Mouse (Mus musculus) limb, embryonic 12.5 days (tissue): ENCODE results near the gene Psme1. TPM values are rescaled to one million over a fixed set of nuclear protein-coding genes. Genes with fewer than 3 reads are reported as not detected.

Experiments
- ATAC-seq: fragments of 200-750 bp; cut with Nextera tagmentation; 2 replicates; pipeline ENCODE4 v1.8.0; 2017; ENCODE audit warnings: low read depth, moderate TSS enrichment; ENCODE audit not compliant: insufficient number of reproducible peaks, insufficient read depth, low FRiP score, low TSS enrichment
- H3K27ac ChIP-seq: fragments of 300-500 bp; sonication (generic); 2 replicates; pipeline ENCODE4 v1.5.1; 2016; ENCODE audit warnings: mild to moderate bottlenecking, moderate library complexity
- H3K27me3 ChIP-seq: fragments of 300-500 bp; sonication (generic); 2 replicates; pipeline ENCODE4 v1.6.1; 2016; ENCODE audit warnings: mild to moderate bottlenecking, moderate library complexity
- H3K36me3 ChIP-seq: fragments of 300-500 bp; sonication (generic); 2 replicates; pipeline ENCODE4 v1.6.1; 2016; ENCODE audit warnings: mild to moderate bottlenecking, moderate library complexity
- H3K4me1 ChIP-seq: fragments of 300-500 bp; sonication (generic); replicated peaks from 2 replicates; pipeline ENCODE4 v1.6.1; 2016
- H3K4me2 ChIP-seq: fragments of 300-500 bp; sonication (generic); 2 replicates; pipeline ENCODE4 v1.6.1; 2016; ENCODE audit warnings: mild to moderate bottlenecking, moderate library complexity
- H3K4me3 ChIP-seq: fragments of 300-500 bp; sonication (generic); replicated peaks from 2 replicates; pipeline ENCODE4 v1.5.1; 2016; ENCODE audit warnings: mild to moderate bottlenecking
- H3K9ac ChIP-seq: fragments of 300-500 bp; sonication (generic); replicated peaks from 2 replicates; pipeline ENCODE4 v1.6.1; 2016; ENCODE audit warnings: mild to moderate bottlenecking, moderate library complexity
- H3K9me3 ChIP-seq: fragments of 300-500 bp; sonication (generic); 2 replicates; pipeline ENCODE4 v1.6.1; 2016; ENCODE audit warnings: mild to moderate bottlenecking, moderate library complexity
- WGBS: fragments of 180-500 bp; shearing (Covaris S2); methylation state at CpG from one replicate; pipeline ENCODE4 v1.1.7; 2016; 5-methylcytosine and 5-hydroxymethylcytosine counted together
- polyA plus RNA-seq: library from polyadenylated mRNA; unstranded; fragments of >200 nt; fragmentation: Nextera tagmentation; extraction: Ambion mirVana; gene quantifications from 2 replicates; pipeline ENCODE4 v1.2.1, GENCODE M21; 2016

The Psme1 gene
- polyA plus RNA-seq, 1 experiment from 2014 or later, result 151 TPM

DNA sequence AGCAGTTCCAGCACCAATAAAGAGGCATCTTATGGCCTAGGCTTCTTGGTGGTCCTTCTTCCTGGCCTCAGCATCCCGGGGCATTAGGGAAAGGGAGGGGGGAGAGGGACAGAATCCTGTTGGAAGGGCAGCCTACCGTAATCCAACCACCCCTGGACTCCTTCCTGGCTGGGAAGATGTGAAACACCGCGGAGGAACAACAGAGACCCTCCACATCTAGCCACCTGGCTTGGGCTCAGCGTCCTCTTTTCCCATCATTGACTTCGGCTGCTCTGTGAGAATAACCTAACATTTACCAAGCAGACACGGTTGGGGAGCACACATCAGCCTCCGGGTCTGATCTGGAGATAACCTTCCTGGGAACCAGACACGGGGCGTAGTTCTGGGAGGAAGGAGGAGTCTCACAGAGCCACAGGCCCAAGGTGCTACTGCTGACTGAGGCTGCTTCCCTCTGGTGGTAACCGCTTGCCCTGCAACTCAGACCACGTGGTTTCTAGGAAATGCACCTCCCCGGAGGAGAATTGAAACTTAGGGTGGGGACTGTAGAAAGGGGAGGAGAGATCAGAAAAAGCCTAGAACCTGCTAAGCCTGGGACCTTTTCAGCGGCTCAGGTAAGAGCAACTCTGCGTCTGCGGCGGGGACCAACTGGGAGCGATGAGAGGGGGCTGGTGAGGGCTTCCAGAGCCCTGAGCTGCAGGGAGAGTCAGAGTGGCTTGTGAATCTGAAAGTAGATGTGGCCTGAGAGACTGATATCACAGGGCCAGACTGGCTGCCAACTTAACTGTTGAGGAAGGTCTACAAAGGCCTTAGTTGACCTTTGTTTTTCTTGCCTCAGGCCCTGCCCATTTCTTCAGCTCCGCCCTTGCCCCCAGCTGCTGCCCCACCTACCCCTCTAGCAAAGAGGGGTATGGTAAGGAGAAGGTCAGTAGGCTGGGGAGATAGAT is 26.0 kb downstream of the Psme1 start:
- ATAC-seq, result peak; percentile 87
- Histone ChIP-seq H3K4me2 (peak overlapping the region; percentile 57), H3K4me1 (peaks cover 6% of the 10 kb centered on the region), H3K27me3 (no peaks in the 10 kb centered on the region), H3K9me3 (no peaks in the 10 kb centered on the region), H3K36me3 (peaks cover 82% of the 10 kb centered on the region), H3K9ac (peak overlapping the region; percentile 56), H3K27ac (peak overlapping the region; percentile 59), H3K4me3 (peak overlapping the region; percentile 33)
- WGBS, result 13% methylated on average over 19 of the region's 19 CpGs

- Histone ChIP-seq H3K27ac (no peak overlapping the region), H3K36me3 (peaks cover 82% of the 10 kb centered on the region), H3K27me3 (no peaks in the 10 kb centered on the region), H3K4me3 (no peak overlapping the region), H3K4me2 (peak overlapping the region; percentile 57; the same call in 1 of the 2 replicates), H3K9me3 (no peaks in the 10 kb centered on the region), H3K9ac (no peak overlapping the region), H3K4me1 (peaks cover 6% of the 10 kb centered on the region)
- WGBS, result 87% methylated on average over 11 of the region's 11 CpGs
- ATAC-seq, result no peak
Observed at GRCm38 (mm10) chr14:55604823-55605222, 26.9 kb downstream of the Psme1 start.

DNA sequence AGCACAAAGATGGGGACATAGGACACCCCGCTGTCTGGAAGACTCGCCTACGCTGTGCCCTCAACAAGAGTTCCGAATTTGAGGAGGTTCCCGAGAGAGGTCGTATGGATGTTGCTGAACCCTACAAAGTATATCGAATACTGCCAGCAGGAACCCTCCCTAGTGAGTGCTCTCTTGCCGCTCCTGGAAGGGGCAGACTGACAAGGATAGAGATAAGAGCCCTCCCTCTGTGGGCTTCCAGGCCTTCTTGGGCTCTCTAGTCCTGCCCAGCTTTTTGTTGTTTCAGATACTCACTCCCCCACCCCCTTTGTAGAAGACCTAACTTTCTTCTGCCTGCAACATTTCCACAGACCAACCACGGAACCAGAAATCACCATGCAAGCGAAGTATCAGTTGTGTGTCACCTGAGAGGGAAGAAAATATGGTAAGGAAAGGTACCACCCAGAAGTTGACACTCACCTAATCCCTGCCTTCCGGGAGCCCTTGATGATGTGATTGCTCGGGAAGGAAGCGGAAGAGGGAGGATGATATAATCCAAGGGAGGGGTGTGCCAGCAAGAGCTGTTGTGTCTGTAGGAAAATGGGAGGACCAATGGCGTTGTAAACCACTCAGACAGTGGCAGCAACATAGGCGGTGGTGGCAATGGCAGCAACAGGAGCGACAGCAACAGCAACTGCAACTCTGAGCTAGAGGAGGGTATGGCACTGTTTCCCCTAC is 28.0 kb downstream of the Psme1 start:
- 91% methylated on average over 16 of the region's 16 CpGs for WGBS
- Histone ChIP-seq H3K27me3 (no peaks in the 10 kb centered on the region), H3K27ac (no peak overlapping the region), H3K36me3 (peaks cover 75% of the 10 kb centered on the region), H3K9ac (no peak overlapping the region), H3K4me2 (no peak overlapping the region), H3K9me3 (no peaks in the 10 kb centered on the region), H3K4me3 (no peak overlapping the region), H3K4me1 (peaks cover 6% of the 10 kb centered on the region)
- no peak for ATAC-seq

- no peaks in the 10 kb centered on the region for H3K9me3 ChIP-seq
- H3K27me3 ChIP-seq, result no peaks in the 10 kb centered on the region
- peaks cover 51% of the 10 kb centered on the region for H3K36me3 ChIP-seq
- H3K27ac ChIP-seq, result no peak overlapping the region
- H3K4me2 ChIP-seq, result no peak overlapping the region
- 96% methylated on average over 6 of the region's 6 CpGs for WGBS
- peaks cover 6% of the 10 kb centered on the region for H3K4me1 ChIP-seq
- no peak overlapping the region for H3K4me3 ChIP-seq
- no peak for ATAC-seq
- no peak overlapping the region for H3K9ac ChIP-seq
Observed at GRCm38 (mm10) chr14:55608339-55608738, 30.4 kb downstream of the Psme1 start.

- Histone ChIP-seq H3K27me3 (no peaks in the 10 kb centered on the region), H3K4me1 (peaks cover under 1% of the 10 kb centered on the region; the same call in 1 of the 2 replicates), H3K4me3 (no peak overlapping the region), H3K4me2 (no peak overlapping the region), H3K9ac (no peak overlapping the region), H3K9me3 (no peaks in the 10 kb centered on the region), H3K36me3 (peaks cover 19% of the 10 kb centered on the region), H3K27ac (no peak overlapping the region)
- no peak for ATAC-seq
- WGBS, result 81% methylated on average over 6 of the region's 6 CpGs
Observed at GRCm38 (mm10) chr14:55613346-55613745, 35.4 kb downstream of the Psme1 start.

- WGBS, result 81% methylated on average over 7 of the region's 7 CpGs
Observed at GRCm38 (mm10) chr14:55614565-55615178, 36.7 kb downstream of the Psme1 start.

DNA sequence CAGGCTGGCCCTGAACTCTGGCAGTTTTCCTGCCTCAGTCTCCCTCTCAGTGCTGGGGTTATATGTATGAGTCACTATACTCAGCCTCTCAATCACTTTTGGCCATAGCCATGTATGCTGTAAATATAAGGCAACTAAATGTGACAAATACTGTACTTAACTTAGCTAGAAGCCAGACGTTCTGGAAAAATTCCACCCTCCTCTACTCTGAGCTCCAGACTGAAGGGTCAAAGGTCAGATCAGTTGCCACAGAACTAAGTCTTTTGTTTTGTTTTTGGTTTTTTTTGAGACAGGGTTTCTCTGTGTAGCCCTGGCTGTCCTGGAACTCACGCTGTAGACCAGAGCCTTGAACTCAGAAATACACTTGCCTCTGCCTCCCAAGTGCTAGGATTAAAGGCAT is 38.0 kb downstream of the Psme1 start:
- no peaks in the 10 kb centered on the region for H3K36me3 ChIP-seq
- H3K4me3 ChIP-seq, result no peak overlapping the region
- no peak for ATAC-seq
- H3K4me2 ChIP-seq, result no peak overlapping the region
- no peak overlapping the region for H3K9ac ChIP-seq
- 53% methylated on average over 2 of the region's 2 CpGs for whole genome bisulfite sequencing
- no peak overlapping the region for H3K27ac ChIP-seq
- H3K4me1 ChIP-seq, result peaks cover 7% of the 10 kb centered on the region
- no peaks in the 10 kb centered on the region for H3K9me3 ChIP-seq
- H3K27me3 ChIP-seq, result no peaks in the 10 kb centered on the region

More at GRCm38 (mm10) chr14:55614565-55615178, 36.7 kb downstream of the Psme1 start:
- peaks cover 7% of the 10 kb centered on the region for H3K4me1 ChIP-seq
- no peaks in the 10 kb centered on the region for H3K9me3 ChIP-seq
- no peak overlapping the region for H3K9ac ChIP-seq
- H3K4me2 ChIP-seq, result no peak overlapping the region
- peaks cover 6% of the 10 kb centered on the region for H3K36me3 ChIP-seq
- H3K27ac ChIP-seq, result no peak overlapping the region
- ATAC-seq, result no peak
- H3K4me3 ChIP-seq, result no peak overlapping the region
- H3K27me3 ChIP-seq, result no peaks in the 10 kb centered on the region

- Histone ChIP-seq H3K36me3 (no peaks in the 10 kb centered on the region), H3K4me1 (peaks cover 7% of the 10 kb centered on the region), H3K4me3 (no peak overlapping the region), H3K9ac (no peak overlapping the region), H3K4me2 (no peak overlapping the region), H3K9me3 (no peaks in the 10 kb centered on the region), H3K27ac (no peak overlapping the region), H3K27me3 (no peaks in the 10 kb centered on the region)
- WGBS, result 87% methylated on average over 2 of the region's 2 CpGs
- no peak for ATAC-seq
Observed at GRCm38 (mm10) chr14:55616844-55617243, 38.9 kb downstream of the Psme1 start.

- Histone ChIP-seq H3K4me1 (peaks cover 7% of the 10 kb centered on the region), H3K9me3 (no peaks in the 10 kb centered on the region), H3K27ac (no peak within 1 kb of the TSS), H3K9ac (no peak within 1 kb of the TSS), H3K27me3 (no peaks in the 10 kb centered on the region), H3K4me3 (peak within 1 kb of the TSS; percentile 32), H3K4me2 (peak within 1 kb of the TSS; percentile 45), H3K36me3 (0 out of 2 replicates have a peak, but pooled peaks cover 2% of the 10 kb centered on the region)
- WGBS, result 15% methylated on average over 21 of the region's 21 CpGs
- peak; percentile 72 for ATAC-seq
Observed at GRCm38 (mm10) chr14:55617822-55618221, 39.9 kb downstream of the Psme1 start, which contains the start of gene Rec8. Rec8 (plus strand) TSS chr14:55618037.

DNA sequence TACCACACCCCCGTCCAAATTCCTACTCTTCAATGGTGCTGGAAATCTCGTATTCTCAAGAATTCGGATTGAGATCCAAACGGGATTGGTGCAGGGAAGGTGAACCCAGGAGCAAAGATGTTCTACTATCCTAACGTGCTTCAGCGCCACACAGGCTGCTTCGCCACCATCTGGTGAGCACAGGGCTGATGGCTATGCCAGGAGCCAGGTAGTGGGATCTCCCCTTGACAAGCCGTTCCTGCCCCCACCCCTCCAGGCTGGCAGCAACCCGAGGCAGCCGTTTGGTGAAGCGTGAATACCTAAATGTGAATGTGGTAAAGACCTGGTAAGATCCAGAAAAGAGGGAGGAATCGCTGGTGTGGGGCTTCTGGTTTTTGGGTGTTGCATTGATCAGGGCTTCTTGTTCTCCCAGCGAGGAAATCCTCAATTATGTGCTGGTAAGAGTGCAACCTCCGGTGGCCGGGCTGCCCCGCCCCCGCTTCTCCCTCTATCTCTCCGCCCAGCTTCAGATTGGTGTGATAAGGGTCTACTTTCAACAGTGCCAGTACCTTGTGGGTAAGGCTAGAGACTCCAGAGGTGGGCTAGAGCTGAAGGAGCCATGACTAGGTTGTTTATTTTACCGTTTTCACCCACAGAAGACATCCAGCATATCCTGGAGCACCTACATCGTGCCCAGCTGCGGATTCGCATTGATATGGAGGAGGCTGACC is 40.7 kb downstream of the Psme1 start:
- Histone ChIP-seq H3K27me3 (no peaks in the 10 kb centered on the region), H3K9me3 (no peaks in the 10 kb centered on the region), H3K4me2 (peak overlapping the region; percentile 45), H3K4me1 (peaks cover 7% of the 10 kb centered on the region), H3K27ac (no peak overlapping the region), H3K4me3 (peak overlapping the region; percentile 32), H3K9ac (no peak overlapping the region), H3K36me3 (peaks cover 6% of the 10 kb centered on the region; the same call in 1 of the 2 replicates)
- no peak for ATAC-seq
- 47% methylated on average over 22 of the region's 22 CpGs for WGBS
